Mouse (Mus musculus) midbrain, postnatal 0 days (tissue): ENCODE measurements at regions not wholly inside any gene's neighbourhood (a gene's known extent, or its start where the extent isn't known, plus 50 kb on each side); places are given as distances from the start of the nearest gene placed in this dataset.

Source experiments
- ATAC-seq: fragments of 200-750 bp; cut with Nextera tagmentation; 2 replicates; pipeline ENCODE4 v1.8.0; 2017; ENCODE audit warnings: moderate number of reproducible peaks, mild to moderate bottlenecking, moderate TSS enrichment, moderate library complexity; ENCODE audit not compliant: low FRiP score
- DNase-seq: peaks from one replicate; pipeline ENCODE4 v3.0.0-alpha.2; 2015; ENCODE audit warnings: low spot score
- H3K27ac ChIP-seq: fragments of 300-500 bp; sonication (generic); 2 replicates; pipeline ENCODE4 v1.5.1; 2014; ENCODE audit warnings: low read depth, mild to moderate bottlenecking, low read length, mixed read lengths
- H3K27me3 ChIP-seq: fragments of 300-500 bp; sonication (generic); 2 replicates; pipeline ENCODE4 v1.6.1; 2014; ENCODE audit warnings: low read length, control low read depth, mixed read lengths; ENCODE audit not compliant: insufficient read depth
- H3K36me3 ChIP-seq: fragments of 300-500 bp; sonication (generic); 2 replicates; pipeline ENCODE4 v1.6.1; 2014; ENCODE audit warnings: low read length, control low read depth, mixed read lengths; ENCODE audit not compliant: insufficient read depth
- H3K4me1 ChIP-seq: fragments of 300-500 bp; sonication (generic); 2 replicates; pipeline ENCODE4 v1.6.1; 2014; ENCODE audit warnings: mild to moderate bottlenecking, control low read depth, antibody characterized with exemption, low read length, mixed read lengths; ENCODE audit not compliant: insufficient read depth
- H3K4me2 ChIP-seq: fragments of 300-500 bp; sonication (generic); 2 replicates; pipeline ENCODE4 v1.6.1; 2014; ENCODE audit warnings: low read depth, mild to moderate bottlenecking, low read length, mixed read lengths; ENCODE audit not compliant: poor library complexity, severe bottlenecking
- H3K4me3 ChIP-seq: fragments of 300-500 bp; sonication (generic); 2 replicates; pipeline ENCODE4 v1.5.1; 2014; ENCODE audit warnings: low read depth, mild to moderate bottlenecking, low read length, moderate library complexity
- H3K9ac ChIP-seq: fragments of 300-500 bp; sonication (generic); replicated peaks from 2 replicates; pipeline ENCODE4 v1.6.1; 2014; ENCODE audit warnings: mild to moderate bottlenecking, low read length, moderate library complexity, mixed read lengths; ENCODE audit not compliant: poor library complexity, severe bottlenecking
- H3K9me3 ChIP-seq: fragments of 300-500 bp; sonication (generic); 2 replicates; pipeline ENCODE4 v1.6.1; 2016; ENCODE audit warnings: low read length, control low read depth
- CTCF ChIP-seq: IDR thresholded peaks from 2 replicates; pipeline ENCODE4 v1.5.1; 2016; ENCODE audit warnings: antibody characterized with exemption, mild to moderate bottlenecking
- WGBS: fragments of 180-500 bp; shearing (Covaris S2); extraction: QIAGEN DNeasy Blood & Tissue Kit; methylation state at CpG from one replicate; pipeline ENCODE4 v1.1.7; 2014; 5-methylcytosine and 5-hydroxymethylcytosine counted together

GRCm38 (mm10) chr1:42253786-42254185 is 441.8 kb upstream of the Pou3f3 start:
- no peak for ATAC-seq
- H3K36me3 ChIP-seq: no peaks in the 10 kb centered on the region
- H3K4me2 ChIP-seq: no peak overlapping the region
- 0 out of 2 replicates have a peak, but pooled peaks cover 6% of the 10 kb centered on the region for H3K4me1 ChIP-seq
- no peak overlapping the region for H3K4me3 ChIP-seq
- DNase-seq: no peak
- H3K9ac ChIP-seq: no peak overlapping the region
- no peak for TF ChIP-seq CTCF
- H3K9me3 ChIP-seq: no peaks in the 10 kb centered on the region
- H3K27ac ChIP-seq: no peak overlapping the region
- WGBS: 80% methylated on average over 3 of the region's 3 CpGs
- H3K27me3 ChIP-seq: no peaks in the 10 kb centered on the region

GRCm38 (mm10) chr1:42256911-42257595 is 438.5 kb upstream of the Pou3f3 start:
- TF ChIP-seq CTCF: no peak
- no peaks in the 10 kb centered on the region for H3K36me3 ChIP-seq
- H3K27ac ChIP-seq: no peak overlapping the region
- no peak for ATAC-seq
- H3K27me3 ChIP-seq: no peaks in the 10 kb centered on the region
- no peak overlapping the region for H3K4me3 ChIP-seq
- no peak overlapping the region for H3K9ac ChIP-seq
- H3K4me2 ChIP-seq: no peak overlapping the region
- H3K4me1 ChIP-seq: peaks cover 6% of the 10 kb centered on the region; the same call in 1 of the 2 replicates
- WGBS: 68% methylated on average over 10 of the region's 10 CpGs
- DNase-seq: no peak
- no peaks in the 10 kb centered on the region for H3K9me3 ChIP-seq

GRCm38 (mm10) chr1:42257801-42258593 is 437.6 kb upstream of the Pou3f3 start:
- WGBS: 15% methylated on average over 19 of the region's 19 CpGs
- no peak for TF ChIP-seq CTCF
- Histone ChIP-seq H3K9me3 (no peaks in the 10 kb centered on the region), H3K27me3 (no peaks in the 10 kb centered on the region), H3K4me2 (peak overlapping the region; percentile 27; the same call in 1 of the 2 replicates), H3K27ac (peak overlapping the region; percentile 69), H3K36me3 (no peaks in the 10 kb centered on the region), H3K4me1 (peaks cover 6% of the 10 kb centered on the region; the same call in 1 of the 2 replicates), H3K4me3 (no peak overlapping the region), H3K9ac (peak overlapping the region; percentile 5)
- peak; percentile 70 for DNase-seq
- ATAC-seq: peak; percentile 66; the same call in 1 of the 2 replicates

GRCm38 (mm10) chr1:42258594-42258910 is 437.0 kb upstream of the Pou3f3 start:
- Histone ChIP-seq H3K9me3 (no peaks in the 10 kb centered on the region), H3K9ac (peak overlapping the region; percentile 5), H3K36me3 (no peaks in the 10 kb centered on the region), H3K4me3 (no peak overlapping the region), H3K4me2 (peak overlapping the region; percentile 27; the same call in 1 of the 2 replicates), H3K4me1 (peaks cover 6% of the 10 kb centered on the region; the same call in 1 of the 2 replicates), H3K27me3 (no peaks in the 10 kb centered on the region), H3K27ac (peak overlapping the region; percentile 69)
- WGBS: 36% methylated on average over 4 of the region's 4 CpGs
- TF ChIP-seq CTCF: no peak
- no peak for DNase-seq
- no peak for ATAC-seq

GRCm38 (mm10) chr1:42259216-42259977 is 436.2 kb upstream of the Pou3f3 start:
- H3K4me3 ChIP-seq: no peak overlapping the region
- no peaks in the 10 kb centered on the region for H3K36me3 ChIP-seq
- H3K4me1 ChIP-seq: peaks cover 6% of the 10 kb centered on the region; the same call in 1 of the 2 replicates
- no peak overlapping the region for H3K9ac ChIP-seq
- H3K27ac ChIP-seq: peak overlapping the region; percentile 69
- no peaks in the 10 kb centered on the region for H3K9me3 ChIP-seq
- DNase-seq (no peak), ATAC-seq (no peak)
- TF ChIP-seq CTCF: no peak
- WGBS: 27% methylated on average over 12 of the region's 13 CpGs
- H3K27me3 ChIP-seq: no peaks in the 10 kb centered on the region
- H3K4me2 ChIP-seq: peak overlapping the region; percentile 23
